Mouse (Mus musculus) embryo, embryonic 9.5 days (tissue): ENCODE measurements around the gene Rapgef5.

Experiments
- DNase-seq: peaks from one replicate; pipeline ENCODE4 v3.0.0-alpha.2; 2017; ENCODE audit errors: extremely low spot score

Gene Rapgef5

GRCm38 (mm10) chr12:117712474-117712873 is 196.2 kb downstream of the Rapgef5 start:
- no peak for DNase-seq

DNA sequence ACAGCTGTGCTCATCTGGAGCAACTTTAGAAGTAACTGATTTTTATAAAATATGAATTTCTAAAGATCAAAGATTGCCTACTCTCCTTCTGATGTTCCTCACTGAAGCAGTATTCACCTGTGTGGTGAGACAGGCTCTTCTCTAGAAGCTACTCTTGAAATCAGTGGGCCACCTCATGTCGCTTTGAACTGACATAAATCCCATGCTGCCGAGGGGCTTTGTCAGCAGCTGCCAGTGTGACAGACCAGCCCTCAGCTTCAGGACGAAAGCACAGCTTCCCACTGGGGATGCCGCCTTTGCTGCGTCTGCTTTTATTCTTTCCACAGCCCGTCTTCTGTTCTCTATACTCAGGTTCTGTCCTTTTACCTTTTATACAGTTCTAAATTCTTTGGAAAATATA is 197.3 kb downstream of the Rapgef5 start:
- DNase-seq = no peak

GRCm38 (mm10) chr12:117720794-117721747 is 204.8 kb downstream of the Rapgef5 start:
- DNase-seq = no peak

DNA sequence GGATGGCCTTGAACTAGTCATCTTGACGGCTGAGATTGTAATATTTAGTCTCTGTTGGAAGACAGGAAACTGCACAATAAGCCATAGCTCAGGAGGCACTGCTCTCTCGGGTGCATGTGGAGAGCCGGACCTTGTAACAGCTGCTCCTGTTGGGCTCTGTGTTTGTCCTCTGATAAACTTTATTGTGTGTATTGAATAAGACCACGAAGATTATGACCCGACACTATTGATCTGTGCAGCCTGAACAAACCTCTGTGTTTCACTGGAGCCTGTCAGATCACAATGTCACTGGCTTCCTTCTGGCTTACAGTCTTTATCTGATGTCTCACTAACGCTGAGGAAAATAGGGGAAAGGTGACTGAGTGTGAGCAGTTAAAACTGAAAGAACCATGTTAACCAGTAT is 205.5 kb downstream of the Rapgef5 start:
- DNase-seq = no peak

GRCm38 (mm10) chr12:117725011-117725410 is 208.7 kb downstream of the Rapgef5 start:
- DNase-seq = no peak

DNA sequence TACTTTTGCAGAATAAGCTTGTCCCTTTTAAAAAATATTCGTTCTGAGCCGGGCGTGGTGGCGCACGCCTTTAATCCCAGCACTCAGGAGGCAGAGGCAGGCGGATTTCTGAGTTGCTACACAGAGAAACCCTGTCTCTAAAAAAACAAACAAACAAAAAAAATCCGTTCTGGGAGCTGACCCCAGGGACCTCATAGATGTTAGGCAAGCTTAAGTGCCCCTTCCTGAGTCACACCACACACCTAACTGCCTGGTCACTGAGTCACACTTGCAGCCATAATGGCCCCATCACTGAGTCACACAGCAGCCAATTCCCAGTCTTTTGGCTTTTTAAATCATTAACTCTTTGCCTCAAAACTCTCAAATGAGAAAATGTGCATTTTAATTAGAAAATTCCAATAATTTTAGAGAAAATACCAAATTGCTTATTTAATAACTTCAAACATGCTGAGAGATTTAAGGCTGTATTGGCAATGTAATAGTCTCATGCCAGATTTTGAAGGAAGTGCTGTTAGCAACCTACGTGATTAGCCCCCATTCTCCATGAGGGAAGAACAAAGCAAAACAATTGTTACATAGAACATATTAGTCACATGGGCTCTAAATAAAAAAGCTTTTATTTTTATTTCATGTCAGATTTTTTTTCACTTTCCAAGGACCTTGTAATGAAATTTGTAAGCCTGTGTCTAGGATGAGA is 211.3 kb downstream of the Rapgef5 start:
- DNase-seq = no peak

DNA sequence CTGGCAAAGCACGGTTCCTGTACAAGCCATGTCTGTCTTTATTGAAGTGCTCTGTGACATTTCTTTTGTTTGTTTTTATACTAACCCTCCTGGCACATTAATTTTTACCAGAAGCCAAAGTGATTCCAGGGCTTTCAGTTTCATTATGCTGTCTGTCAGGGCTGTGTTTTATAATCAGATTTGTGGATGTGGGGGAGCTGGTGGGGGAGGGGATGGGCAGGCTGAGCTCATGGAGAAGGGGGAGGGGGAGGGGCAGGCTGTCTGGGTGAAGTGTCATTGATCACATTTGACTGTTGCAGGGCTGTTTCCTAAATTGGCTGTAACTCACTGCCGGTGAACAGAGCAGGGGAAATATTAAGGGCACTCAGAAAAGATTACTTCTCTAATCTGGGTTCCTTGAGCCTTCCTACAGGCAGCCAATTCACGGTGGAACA is 211.9 kb downstream of the Rapgef5 start:
- DNase-seq = no peak

DNA sequence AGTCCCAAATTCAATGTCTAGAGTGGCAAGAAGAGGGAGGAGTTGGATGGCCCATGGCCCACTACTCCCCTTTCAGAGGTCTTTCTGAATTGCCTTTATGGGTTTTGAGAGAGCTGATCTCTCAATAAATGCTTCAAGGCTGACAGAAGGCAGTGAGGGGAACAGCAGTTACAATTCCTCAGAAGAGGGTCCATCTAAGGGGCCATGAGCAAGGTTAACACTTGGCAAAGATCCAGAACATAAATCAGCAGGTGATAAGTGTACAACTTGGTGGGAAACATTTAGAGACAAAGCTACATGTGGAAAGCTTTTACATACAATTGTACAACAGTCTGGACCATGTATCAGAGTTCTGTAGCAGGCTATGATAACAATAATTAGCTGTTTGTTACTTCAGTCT is 217.3 kb downstream of the Rapgef5 start:
- DNase-seq = no peak

DNA sequence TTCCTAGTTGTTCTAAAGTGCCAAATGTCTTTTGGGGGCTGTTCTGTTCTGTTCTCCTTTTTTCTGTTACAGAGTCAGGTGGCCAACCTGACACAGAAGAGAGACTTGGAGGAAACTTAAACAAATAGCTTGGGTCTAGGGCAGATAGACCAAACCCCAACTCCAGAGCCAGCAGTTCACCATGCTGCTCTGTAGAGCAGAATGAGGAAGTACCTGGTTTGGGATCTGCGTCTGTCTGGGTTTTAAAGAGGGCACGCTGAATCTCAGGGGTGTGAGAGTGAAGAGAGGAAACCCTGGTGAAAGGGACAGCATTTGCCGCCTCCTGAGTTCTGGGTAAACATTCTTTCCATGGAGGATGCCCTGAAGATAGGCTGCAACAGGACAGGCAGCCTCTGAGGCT is 219.9 kb downstream of the Rapgef5 start:
- no peak for DNase-seq

- no peak for DNase-seq
These were observed 220.6 kb downstream of the Rapgef5 start for GRCm38 (mm10) chr12:117736928-117737327.

DNA sequence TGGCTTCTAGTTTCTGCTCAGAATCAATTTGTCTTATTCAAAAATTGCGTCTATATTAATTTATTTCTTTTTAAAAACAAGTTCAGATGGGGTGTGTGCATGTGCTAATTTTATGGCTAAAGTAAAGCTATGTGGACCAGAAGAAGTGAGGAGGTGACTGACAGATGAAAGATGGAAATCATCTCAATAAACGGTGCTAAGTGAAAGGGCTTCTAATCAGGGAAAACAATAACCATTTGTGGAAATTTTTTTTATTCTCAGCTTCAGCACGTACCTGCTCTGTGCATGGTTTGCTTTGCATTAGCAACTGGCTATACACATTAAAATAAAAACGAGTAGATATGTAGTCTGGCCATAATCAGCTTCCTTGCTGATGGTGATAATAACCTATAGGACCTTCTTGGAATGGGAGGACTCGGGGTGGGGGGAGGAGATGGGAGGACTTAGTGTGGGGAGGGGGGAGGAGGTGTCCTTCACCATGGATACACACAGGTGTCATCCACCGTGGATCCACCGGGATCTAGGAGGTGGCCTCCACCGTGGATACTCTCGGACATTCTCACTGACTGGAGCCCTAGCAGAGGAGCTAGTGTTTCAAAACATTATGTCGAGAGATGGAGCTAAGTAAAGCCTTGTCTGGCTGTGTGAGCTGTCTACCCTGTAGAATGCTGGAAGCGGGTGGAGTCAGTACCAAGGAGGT is 221.2 kb downstream of the Rapgef5 start:
- no peak for DNase-seq

DNA sequence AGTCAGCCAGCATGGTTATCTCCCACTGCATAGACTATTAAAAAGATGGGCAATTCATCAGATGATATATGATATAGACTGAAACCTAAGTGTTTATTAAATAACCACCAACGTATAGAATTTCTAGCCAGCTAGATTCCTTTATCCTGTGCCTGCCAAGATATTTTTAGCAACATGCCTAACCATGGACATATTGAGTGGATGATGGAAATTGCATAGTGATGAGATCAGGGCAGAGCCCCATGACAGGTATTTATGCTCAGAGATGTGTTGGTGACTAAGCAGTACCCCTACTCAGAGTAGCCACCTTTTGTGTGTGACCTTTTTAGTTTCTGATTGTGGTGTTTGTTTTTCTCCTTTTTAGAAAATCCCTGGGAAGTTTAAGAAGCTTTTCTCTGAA is 226.2 kb downstream of the Rapgef5 start:
- no peak for DNase-seq

- DNase-seq = no peak
These were observed 228.6 kb downstream of the Rapgef5 start for GRCm38 (mm10) chr12:117744580-117745483.

GRCm38 (mm10) chr12:117746611-117747010 is 230.3 kb downstream of the Rapgef5 start:
- no peak for DNase-seq

- no peak for DNase-seq
These were observed 234.8 kb downstream of the Rapgef5 start for GRCm38 (mm10) chr12:117751045-117751444.

DNA sequence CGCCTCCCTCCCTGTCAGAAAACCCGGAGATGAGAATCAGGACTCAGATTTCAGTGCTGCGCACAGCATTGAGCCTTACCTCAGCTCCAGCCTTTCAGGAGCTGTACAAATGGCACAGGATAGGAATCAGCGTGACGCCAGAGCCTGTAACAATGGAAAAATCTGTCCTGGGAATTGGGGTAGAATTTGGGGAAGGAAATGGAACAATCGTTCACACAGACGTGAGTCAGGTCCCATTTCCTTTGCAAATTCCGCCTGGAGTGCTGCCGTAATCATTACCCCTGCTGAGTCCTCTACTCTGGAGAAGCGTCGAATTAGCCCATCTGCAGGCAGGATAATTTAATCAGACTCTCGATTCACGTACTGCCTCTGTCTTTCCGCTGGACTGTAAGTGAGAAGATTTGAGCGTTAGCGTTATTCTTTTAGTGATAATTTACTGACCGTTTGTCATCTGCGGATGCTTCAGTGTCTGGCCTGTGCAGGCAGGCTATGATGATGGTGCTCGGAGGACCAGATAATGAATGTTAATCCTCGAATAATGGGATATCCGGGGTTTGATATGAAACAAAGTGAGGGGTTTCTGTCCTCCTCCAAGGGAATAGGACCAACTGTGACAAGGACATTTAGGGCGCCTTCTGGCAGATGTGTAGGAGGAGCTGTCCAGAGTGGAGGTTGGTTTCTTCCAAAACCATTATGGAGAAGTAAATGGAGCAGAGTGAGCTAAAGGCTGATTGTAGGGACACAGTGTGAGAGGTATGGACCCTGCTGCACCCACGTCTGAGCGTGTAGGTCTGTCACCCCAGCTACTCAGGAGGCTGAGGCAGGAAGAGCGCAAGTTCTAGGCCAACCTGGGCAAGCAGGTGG is 235.5 kb downstream of the Rapgef5 start:
- peak; percentile 55 for DNase-seq

DNA sequence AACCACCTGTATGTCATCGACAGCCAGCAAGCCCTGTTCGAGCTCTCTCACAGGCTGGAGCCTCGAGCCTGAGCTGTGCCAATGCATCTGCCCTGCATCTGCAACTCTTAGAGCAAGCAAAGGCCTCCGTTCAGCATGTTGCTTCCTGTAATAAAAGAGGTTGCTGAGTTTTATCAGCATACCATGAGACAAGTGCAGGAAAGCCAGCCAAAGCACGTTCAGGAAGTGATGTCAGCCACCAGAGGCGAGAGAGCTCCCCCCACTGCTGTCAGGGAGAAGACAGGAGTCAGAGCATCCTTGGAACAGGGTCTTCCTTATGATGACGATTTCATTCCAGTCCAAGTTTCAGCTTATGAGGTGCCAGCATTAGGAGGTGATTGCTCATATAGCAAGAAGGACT is 239.7 kb downstream of the Rapgef5 start:
- DNase-seq = no peak

GRCm38 (mm10) chr12:117760373-117760772 is 244.1 kb downstream of the Rapgef5 start:
- no peak for DNase-seq

DNA sequence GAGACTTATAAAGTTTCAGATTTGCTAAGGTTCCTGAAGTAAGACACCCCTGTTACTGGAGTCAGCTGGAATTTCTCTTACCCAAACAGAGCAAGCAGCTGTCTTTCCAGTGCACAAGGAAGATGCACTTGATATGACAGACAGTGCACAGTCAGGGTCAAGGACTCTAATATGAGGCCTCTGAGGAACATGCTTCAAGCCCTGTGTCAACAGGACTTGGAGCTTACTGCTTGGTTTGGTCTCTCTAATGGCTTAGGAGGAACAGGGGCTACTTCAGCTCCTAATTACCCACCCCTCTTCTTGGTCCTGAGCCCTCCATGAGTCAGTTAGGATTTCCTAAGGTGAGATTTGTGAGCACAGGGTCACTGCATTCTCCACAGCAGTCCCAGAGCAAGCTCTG is 244.6 kb downstream of the Rapgef5 start:
- DNase-seq = no peak

DNA sequence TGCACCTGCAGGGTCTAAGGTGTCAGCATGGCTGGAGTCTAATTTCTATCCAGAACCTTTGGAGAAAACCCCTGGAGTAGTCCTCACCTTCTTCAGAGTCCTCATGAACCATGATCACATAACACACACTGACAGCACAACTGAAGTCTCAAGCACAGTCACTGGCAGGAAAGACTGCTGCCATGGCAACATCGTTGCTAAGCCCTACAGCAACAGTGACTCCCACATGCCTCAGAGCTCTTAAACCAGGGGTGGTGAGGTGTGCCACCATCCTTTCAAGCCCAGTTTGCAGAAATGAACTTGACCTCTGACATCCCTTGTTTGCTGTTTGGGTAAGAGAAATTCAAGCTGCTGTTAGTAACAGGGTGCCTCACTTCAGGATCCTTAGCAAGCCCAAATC is 245.4 kb downstream of the Rapgef5 start:
- DNase-seq = no peak
